In the genomic region with DNA sequence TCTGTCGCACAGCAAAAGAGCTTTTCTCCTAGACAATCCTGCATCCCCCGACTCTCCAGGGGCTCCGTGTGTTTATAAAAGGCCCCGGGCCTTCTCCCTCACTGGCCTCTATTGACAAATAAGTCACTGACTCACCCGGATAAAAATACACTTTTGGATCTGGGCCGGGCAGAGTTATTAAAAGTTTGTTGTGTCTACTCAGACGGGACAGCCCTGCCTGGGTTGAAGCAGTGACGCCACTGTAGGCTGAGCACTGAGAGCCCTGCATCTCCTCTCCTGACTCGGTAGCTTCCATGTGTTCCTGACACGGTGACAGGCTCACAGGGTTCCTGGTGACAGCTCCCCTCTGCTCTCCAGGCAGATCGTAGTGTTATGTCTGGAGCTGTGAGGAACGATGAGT, we compare ENCODE assay signal across 16 mouse cellular contexts. TPM values are rescaled to one million over a fixed set of nuclear protein-coding genes. Genes with fewer than 3 reads are reported as not detected.
DNase-seq lines count a peak whose midpoint lies in the region; ATAC-seq lines count a peak whose summit lies in the region.
"Had no signal": no experiment of that assay in that cellular context is flagged by ENCODE, and none has a peak within 500 bp of the region (broad histone marks: within the 10 kb centered on the region; RNA-seq: fewer than 3 reads in every experiment).

No protein-coding gene starts in this region.

- intact Hi-C loops in gastrocnemius, postnatal 14 days (cut with DNase I; ENCODE audit: low total_unique reads) = no loop called here

- H3K9me3 ChIP-seq in heart, embryonic 12.5 days (replicated peaks) = no peaks in the 10 kb centered on the region
- no peaks in the 10 kb centered on the region for H3K9me3 ChIP-seq in lung, embryonic 16.5 days (ENCODE audit: control insufficient read depth, low read length)
- H3K9me3 ChIP-seq: forebrain, embryonic 13.5 days; hindbrain, embryonic 13.5 days; liver, embryonic 13.5 days; midbrain, embryonic 13.5 days; neural tube, embryonic 13.5 days had no signal

- H3K4me1 ChIP-seq in heart, embryonic 12.5 days (replicated peaks) = peaks cover 32% of the 10 kb centered on the region
- H3K4me1 ChIP-seq in lung, embryonic 16.5 days (replicated peaks; ENCODE audit: control insufficient read depth, insufficient read depth, low read length) = no peaks in the 10 kb centered on the region
- H3K4me1 ChIP-seq: forebrain, embryonic 13.5 days; liver, embryonic 13.5 days; midbrain, embryonic 13.5 days had no signal

- H3K27ac ChIP-seq in heart, embryonic 12.5 days (ENCODE audit: poor library complexity, severe bottlenecking) = no peak overlapping the region
- H3K27ac ChIP-seq in lung, embryonic 16.5 days (ENCODE audit: low read length) = peak overlapping the region; percentile 13; the same call in 1 of the 2 replicates
- H3K27ac ChIP-seq: forebrain, embryonic 13.5 days; hindbrain, embryonic 13.5 days; kidney, postnatal 0 days; liver, embryonic 13.5 days; midbrain, embryonic 13.5 days; neural tube, embryonic 13.5 days had no signal

- no peak for ATAC-seq in heart, embryonic 12.5 days (ENCODE audit: insufficient number of reproducible peaks, low FRiP score)
- ATAC-seq in lung, embryonic 16.5 days (ENCODE audit: low read depth) = peak; percentile 93
- ATAC-seq: forebrain, embryonic 13.5 days; midbrain, embryonic 13.5 days had no signal

- H3K9ac ChIP-seq in heart, embryonic 12.5 days = no peak overlapping the region
- H3K9ac ChIP-seq in lung, embryonic 16.5 days (ENCODE audit: low read length) = no peak overlapping the region
- H3K9ac ChIP-seq: forebrain, embryonic 13.5 days; hindbrain, embryonic 13.5 days; liver, embryonic 13.5 days; midbrain, embryonic 13.5 days; neural tube, embryonic 13.5 days had no signal

- WGBS in heart, embryonic 12.5 days = 26% methylated on average over 12 of the region's 12 CpGs
- WGBS in lung, embryonic 16.5 days = 34% methylated on average over 12 of the region's 12 CpGs

- no peaks in the 10 kb centered on the region for H3K36me3 ChIP-seq in heart, embryonic 12.5 days
- no peaks in the 10 kb centered on the region for H3K36me3 ChIP-seq in lung, embryonic 16.5 days (ENCODE audit: control insufficient read depth, insufficient read depth, low read length)
- H3K36me3 ChIP-seq: hindbrain, embryonic 13.5 days; liver, embryonic 13.5 days; midbrain, embryonic 13.5 days; neural tube, embryonic 13.5 days had no signal

- peak overlapping the region; percentile 16; the same call in 1 of the 2 replicates for H3K4me2 ChIP-seq in heart, embryonic 12.5 days
- H3K4me2 ChIP-seq in lung, embryonic 16.5 days (ENCODE audit: low read depth, low read length) = no peak overlapping the region
- H3K4me2 ChIP-seq: forebrain, embryonic 13.5 days; hindbrain, embryonic 13.5 days; liver, embryonic 13.5 days; midbrain, embryonic 13.5 days; neural tube, embryonic 13.5 days had no signal

- H3K27me3 ChIP-seq in heart, embryonic 12.5 days (replicated peaks) = peaks cover 13% of the 10 kb centered on the region
- H3K27me3 ChIP-seq in lung, embryonic 16.5 days (ENCODE audit: control insufficient read depth, insufficient read depth, low read depth, low read length) = peaks cover 7% of the 10 kb centered on the region; the same call in 1 of the 2 replicates
- H3K27me3 ChIP-seq: midbrain, embryonic 13.5 days had no signal

- DNase-seq in gastrocnemius, adult 18-20 months (ENCODE audit: low spot score) = peak; percentile 68
- DNase-seq in gastrocnemius, postnatal 14 days = no peak
- peak; percentile 77 for DNase-seq in 3T3-L1 (ENCODE audit: low read depth, low spot score)
- no peak for DNase-seq in cerebellum, postnatal 36 days
- no peak for DNase-seq in thymus, postnatal 0 days (ENCODE audit: low spot score)
- no peak for DNase-seq in layer of hippocampus, adult 18-20 months (ENCODE audit: low spot score in 2 of 2)
- DNase-seq: adrenal gland, postnatal 25 days; cerebellum, adult 2 months; liver, embryonic 13.5 days had no signal

- H3K4me3 ChIP-seq in heart, embryonic 12.5 days = no peak overlapping the region
- no peak overlapping the region for H3K4me3 ChIP-seq in lung, embryonic 16.5 days (ENCODE audit: low read length)
- H3K4me3 ChIP-seq: forebrain, embryonic 13.5 days; hindbrain, embryonic 13.5 days; liver, embryonic 13.5 days; midbrain, embryonic 13.5 days; neural tube, embryonic 13.5 days had no signal

RNA-seq across cellular contexts. Expression of a gene that starts 24.7 kb away (rescaled TPM):
- not detected for total RNA-seq in gastrocnemius, adult 18-20 months (2021)
- total RNA-seq in gastrocnemius, postnatal 14 days (2021) = under 1 TPM in 1 of 2 experiments, not detected in 1; 0.10 TPM
- polyA plus RNA-seq in heart, embryonic 12.5 days (2016; fragmentation: Nextera tagmentation; extraction: Ambion mirVana) = 0.78 and 1.2 TPM in 2 replicates
- polyA plus RNA-seq in lung, embryonic 16.5 days (2015; fragmentation: Nextera tagmentation; extraction: Ambion mirVana) = 3.1 and 3.3 TPM in 2 replicates
- 0.10 and 0.12 TPM in 2 replicates for polyA plus RNA-seq in thymus, postnatal 0 days (2015; fragmentation: Nextera tagmentation; extraction: Ambion mirVana)
- total RNA-seq in layer of hippocampus, adult 18-20 months (2021) = not detected
- polyA plus RNA-seq: cerebellum, adult 2 months had no signal

RNA-seq across cellular contexts. Expression of a gene that starts 36.4 kb away (rescaled TPM):
- total RNA-seq in gastrocnemius, adult 18-20 months (2021) = under 1 TPM; 0.16 to 0.36 TPM
- total RNA-seq in gastrocnemius, postnatal 14 days (2021) = under 1 TPM; 0.33 to 0.45 TPM
- 20.7 and 20.8 TPM in 2 replicates for polyA plus RNA-seq in heart, embryonic 12.5 days (2016; fragmentation: Nextera tagmentation; extraction: Ambion mirVana)
- 0.58 and 0.62 TPM in 2 replicates for polyA plus RNA-seq in lung, embryonic 16.5 days (2015; fragmentation: Nextera tagmentation; extraction: Ambion mirVana)
- polyA plus RNA-seq in thymus, postnatal 0 days (2015; fragmentation: Nextera tagmentation; extraction: Ambion mirVana) = 0.31 and 0.39 TPM in 2 replicates
- under 1 TPM; 0.69 to 0.96 TPM for total RNA-seq in layer of hippocampus, adult 18-20 months (2021)

RNA-seq across cellular contexts. Expression of a gene that starts 44.2 kb away (rescaled TPM):
- 10 to 100 TPM; 12.8 to 14.7 TPM for total RNA-seq in gastrocnemius, adult 18-20 months (2021)
- 10 to 100 TPM; 12.5 to 13.0 TPM for total RNA-seq in gastrocnemius, postnatal 14 days (2021)
- 45.2 and 45.8 TPM in 2 replicates for polyA plus RNA-seq in heart, embryonic 12.5 days (2016; fragmentation: Nextera tagmentation; extraction: Ambion mirVana)
- 50.6 and 59.2 TPM in 2 replicates for polyA plus RNA-seq in lung, embryonic 16.5 days (2015; fragmentation: Nextera tagmentation; extraction: Ambion mirVana)
- polyA plus RNA-seq in thymus, postnatal 0 days (2015; fragmentation: Nextera tagmentation; extraction: Ambion mirVana) = 36.4 and 37.1 TPM in 2 replicates
- 10 to 100 TPM; 36.6 to 37.2 TPM for total RNA-seq in layer of hippocampus, adult 18-20 months (2021)

Comparison
In these comparisons a context has a peak if more than half of its experiments do, and no peak if none do; other contexts are left out.
1. DNase-seq: peak in gastrocnemius, adult 18-20 months (single experiment) and 3T3-L1 (single experiment); none in gastrocnemius, postnatal 14 days (single experiment), cerebellum, postnatal 36 days (0 of 2), thymus, postnatal 0 days (single experiment) and layer of hippocampus, adult 18-20 months (0 of 2).